Mouse (Mus musculus) megakaryocyte, embryonic 14.5 days (primary cell): ENCODE measurements around the gene Ccdc63.

Experiments
- FLI1 ChIP-seq: IDR thresholded peaks from 2 replicates; pipeline ENCODE4 v1.6.1; 2012; ENCODE audit warnings: low read length, inconsistent platforms, mixed read lengths
- GATA1 ChIP-seq: IDR thresholded peaks from 3 replicates; pipeline ENCODE4 v1.6.1; 2012; ENCODE audit warnings: mixed read lengths, low read length, inconsistent platforms, borderline replicate concordance

GRCm38 (mm10) chr5:122103075-122103474 lies 37.5 kb downstream of the Ccdc63 start:
- TF ChIP-seq GATA1 (no peak), FLI1 (no peak)
